ENCODE assay signal across 28 mouse cellular contexts in genomic region chr5:132843284-132843683, GRCm38 (mm10).
DNase-seq lines count a peak whose midpoint lies in the region; ATAC-seq and TF ChIP-seq lines count a peak whose summit lies in the region.
"Had no signal": no experiment of that assay in that cellular context is flagged by ENCODE, and none has a peak within 500 bp of the region (broad histone marks: within the 10 kb centered on the region; RNA-seq: fewer than 3 reads in every experiment).

No protein-coding gene starts in this region.

- no peak for ATAC-seq in forebrain, embryonic 12.5 days (ENCODE audit: low FRiP score)
- ATAC-seq in forebrain, embryonic 15.5 days (replicated peaks): no peak
- no peak for ATAC-seq in kidney, postnatal 0 days (replicated peaks; ENCODE audit: low FRiP score, low read depth)
- no peak for ATAC-seq in embryonic facial prominence, embryonic 12.5 days (ENCODE audit: insufficient number of reproducible peaks, insufficient read depth, low FRiP score, low TSS enrichment)
- ATAC-seq: CD4-positive, CD25-positive, alpha-beta regulatory T cell, adult 4 months; intestine, postnatal 0 days; midbrain, embryonic 13.5 days had no signal

- no peaks in the 10 kb centered on the region for H3K9me3 ChIP-seq in forebrain, embryonic 12.5 days
- no peaks in the 10 kb centered on the region; the same call in 1 of the 2 replicates for H3K9me3 ChIP-seq in forebrain, embryonic 15.5 days
- H3K9me3 ChIP-seq in kidney, postnatal 0 days (replicated peaks; ENCODE audit: low read length): no peaks in the 10 kb centered on the region
- H3K9me3 ChIP-seq in embryonic facial prominence, embryonic 12.5 days: no peaks in the 10 kb centered on the region
- H3K9me3 ChIP-seq: hindbrain, embryonic 13.5 days; limb, embryonic 12.5 days; liver, embryonic 15.5 days; lung, embryonic 15.5 days; midbrain, embryonic 13.5 days; neural tube, embryonic 13.5 days had no signal

- no peak overlapping the region for H3K4me3 ChIP-seq in forebrain, embryonic 12.5 days (replicated peaks)
- no peak overlapping the region for H3K4me3 ChIP-seq in forebrain, embryonic 15.5 days
- H3K4me3 ChIP-seq in kidney, postnatal 0 days (replicated peaks; ENCODE audit: low read depth, low read length): no peak overlapping the region
- no peak overlapping the region for H3K4me3 ChIP-seq in embryonic facial prominence, embryonic 12.5 days
- H3K4me3 ChIP-seq: embryonic facial prominence, embryonic 13.5 days; erythroblast, embryonic 14.5 days; hindbrain, embryonic 13.5 days; left cerebral cortex, adult 2 months; limb, embryonic 12.5 days; liver, embryonic 15.5 days; lung, embryonic 15.5 days; midbrain, embryonic 13.5 days; neural tube, embryonic 13.5 days had no signal

- H3K27ac ChIP-seq in forebrain, embryonic 12.5 days: peak overlapping the region; percentile 46
- no peak overlapping the region for H3K27ac ChIP-seq in forebrain, embryonic 15.5 days (replicated peaks)
- H3K27ac ChIP-seq in kidney, postnatal 0 days: no peak overlapping the region
- H3K27ac ChIP-seq in embryonic facial prominence, embryonic 12.5 days: peak overlapping the region; percentile 11; the same call in 1 of the 2 replicates
- H3K27ac ChIP-seq: embryonic facial prominence, embryonic 13.5 days; hindbrain, embryonic 13.5 days; left cerebral cortex, adult 2 months; limb, embryonic 12.5 days; liver, embryonic 15.5 days; lung, embryonic 15.5 days; midbrain, embryonic 13.5 days; neural tube, embryonic 13.5 days had no signal

- H3K4me1 ChIP-seq in forebrain, embryonic 12.5 days: peaks cover 11% of the 10 kb centered on the region
- H3K4me1 ChIP-seq in forebrain, embryonic 15.5 days: 0 out of 2 replicates have a peak, but pooled peaks cover 3% of the 10 kb centered on the region
- no peaks in the 10 kb centered on the region for H3K4me1 ChIP-seq in kidney, postnatal 0 days (replicated peaks; ENCODE audit: insufficient read depth, low read length)
- H3K4me1 ChIP-seq in embryonic facial prominence, embryonic 12.5 days: no peaks in the 10 kb centered on the region
- H3K4me1 ChIP-seq: embryonic facial prominence, embryonic 13.5 days; liver, embryonic 15.5 days; lung, embryonic 15.5 days; neural tube, embryonic 13.5 days had no signal

- TF ChIP-seq CTCF in kidney, postnatal 0 days (IDR thresholded peaks at IDR 0.05; ENCODE audit: low read depth): no peak

- H3K9ac ChIP-seq in forebrain, embryonic 12.5 days: no peak overlapping the region
- no peak overlapping the region for H3K9ac ChIP-seq in forebrain, embryonic 15.5 days (replicated peaks)
- H3K9ac ChIP-seq in kidney, postnatal 0 days (ENCODE audit: low read depth, low read length): no peak overlapping the region
- H3K9ac ChIP-seq in embryonic facial prominence, embryonic 12.5 days: no peak overlapping the region
- H3K9ac ChIP-seq: embryonic facial prominence, embryonic 13.5 days; hindbrain, embryonic 13.5 days; limb, embryonic 12.5 days; liver, embryonic 15.5 days; lung, embryonic 15.5 days; midbrain, embryonic 13.5 days; neural tube, embryonic 13.5 days had no signal

- H3K27me3 ChIP-seq in forebrain, embryonic 12.5 days: no peaks in the 10 kb centered on the region
- no peaks in the 10 kb centered on the region for H3K27me3 ChIP-seq in forebrain, embryonic 15.5 days
- no peaks in the 10 kb centered on the region for H3K27me3 ChIP-seq in kidney, postnatal 0 days (ENCODE audit: insufficient read depth, low read length)
- H3K27me3 ChIP-seq in embryonic facial prominence, embryonic 12.5 days: no peaks in the 10 kb centered on the region
- H3K27me3 ChIP-seq: embryonic facial prominence, embryonic 13.5 days; hindbrain, embryonic 13.5 days; limb, embryonic 12.5 days; liver, embryonic 15.5 days; lung, embryonic 15.5 days; midbrain, embryonic 13.5 days; neural tube, embryonic 13.5 days had no signal

- peak; percentile 57 for DNase-seq in kidney, postnatal 0 days (ENCODE audit: low spot score)
- no peak for DNase-seq in kidney, adult 8-10 months
- no peak for DNase-seq in right cerebral cortex, postnatal 10 days (ENCODE audit: low spot score in 2 of 2)
- no peak for DNase-seq in MN1 (ENCODE audit: low spot score)
- DNase-seq: adrenal gland, postnatal 36 days; cerebellum, adult 2 months; cerebellum, postnatal 14 days; gastrocnemius, postnatal 14 days; heart, postnatal 36 days; kidney, postnatal 10 days; lung, postnatal 36 days; right cerebral cortex, postnatal 14 days; thymus, postnatal 4 days had no signal

- H3K36me3 ChIP-seq in forebrain, embryonic 12.5 days (replicated peaks): no peaks in the 10 kb centered on the region
- no peaks in the 10 kb centered on the region for H3K36me3 ChIP-seq in forebrain, embryonic 15.5 days
- no peaks in the 10 kb centered on the region for H3K36me3 ChIP-seq in kidney, postnatal 0 days (ENCODE audit: insufficient read depth, low read length)
- H3K36me3 ChIP-seq in embryonic facial prominence, embryonic 12.5 days: no peaks in the 10 kb centered on the region
- H3K36me3 ChIP-seq: embryonic facial prominence, embryonic 13.5 days; hindbrain, embryonic 13.5 days; limb, embryonic 12.5 days; liver, embryonic 15.5 days; lung, embryonic 15.5 days; midbrain, embryonic 13.5 days; neural tube, embryonic 13.5 days had no signal

- no peak overlapping the region for H3K4me2 ChIP-seq in forebrain, embryonic 12.5 days
- H3K4me2 ChIP-seq in forebrain, embryonic 15.5 days (replicated peaks): no peak overlapping the region
- H3K4me2 ChIP-seq in kidney, postnatal 0 days (ENCODE audit: low read length): no peak overlapping the region
- H3K4me2 ChIP-seq in embryonic facial prominence, embryonic 12.5 days (replicated peaks): no peak overlapping the region
- H3K4me2 ChIP-seq: embryonic facial prominence, embryonic 13.5 days; heart, embryonic 11.5 days; hindbrain, embryonic 13.5 days; limb, embryonic 12.5 days; liver, embryonic 15.5 days; lung, embryonic 15.5 days; midbrain, embryonic 13.5 days; neural tube, embryonic 13.5 days had no signal

- WGBS in forebrain, embryonic 12.5 days: 30% methylated on average over 3 of the region's 3 CpGs
- 36% methylated on average over 3 of the region's 3 CpGs for WGBS in forebrain, embryonic 15.5 days
- 20% methylated on average over 3 of the region's 3 CpGs for WGBS in kidney, postnatal 0 days
- 43% methylated on average over 3 of the region's 3 CpGs for WGBS in embryonic facial prominence, embryonic 12.5 days

Comparison
In these comparisons a context has a peak if more than half of its experiments do, and no peak if none do; other contexts are left out.
1. H3K27ac ChIP-seq: peak in forebrain, embryonic 12.5 days (single experiment) and embryonic facial prominence, embryonic 12.5 days (single experiment); none in forebrain, embryonic 15.5 days (single experiment) and kidney, postnatal 0 days (single experiment).